Mouse (Mus musculus) MEL (cell line): Measurements from ENCODE around the gene Ahcyl1. TPM values are rescaled to one million over a fixed set of nuclear protein-coding genes. Genes with fewer than 3 reads are reported as not detected.

ENCODE experiments used
- DNase-seq: peaks from one replicate; pipeline ENCODE4 v3.0.0; 2011; ENCODE audit warnings: low read depth, low spot score
- H3K27ac ChIP-seq: 2 replicates; pipeline ENCODE4 v1.5.1; 2012; ENCODE audit warnings: low read depth, mild to moderate bottlenecking, control low read depth, low read length, moderate library complexity; ENCODE audit not compliant: control insufficient read depth
- H3K27me3 ChIP-seq, 2 experiments: fragments of 150-350 bp in 1 of 2; sonication (generic) in 1 of 2; 2 replicates each; pipeline ENCODE4 v1.6.1; 2012; ENCODE audit warnings: low read length in 2 of 2, mild to moderate bottlenecking in 2 of 2, improper control_type of control experiment in 1 of 2, moderate library complexity in 1 of 2; ENCODE audit not compliant: insufficient read depth in 2 of 2, control insufficient read depth in 1 of 2
- H3K36me3 ChIP-seq, 2 experiments: 2 replicates each; pipeline ENCODE4 v1.6.1; 2012 to 2014; ENCODE audit warnings: low read length in 2 of 2, improper control_type of control experiment in 1 of 2, inconsistent platforms in 1 of 2, mild to moderate bottlenecking in 1 of 2; ENCODE audit not compliant: insufficient read depth in 2 of 2, control insufficient read depth in 1 of 2
- H3K4me1 ChIP-seq, 2 experiments: fragments of 150-350 bp in 1 of 2; sonication (generic) in 1 of 2; 2 replicates each; pipeline ENCODE4 v1.6.1; 2012; ENCODE audit warnings: low read length in 2 of 2, improper control_type of control experiment in 1 of 2, mild to moderate bottlenecking in 1 of 2; ENCODE audit not compliant: insufficient read depth in 2 of 2, control insufficient read depth in 1 of 2
- H3K4me3 ChIP-seq, 2 experiments: fragments of 150-350 bp in 1 of 2; sonication (generic) in 1 of 2; 2 replicates each; pipeline ENCODE4 v1.5.1; 2012; ENCODE audit warnings: low read depth in 2 of 2, low read length in 2 of 2, mild to moderate bottlenecking in 2 of 2, moderate library complexity in 2 of 2, control low read depth in 1 of 2, improper control_type of control experiment in 1 of 2; ENCODE audit not compliant: control insufficient read depth in 1 of 2, insufficient read depth in 1 of 2
- H3K79me2 ChIP-seq: 2 replicates; pipeline ENCODE4 v1.6.1; 2012; ENCODE audit warnings: mild to moderate bottlenecking, low read length, moderate library complexity; ENCODE audit not compliant: control insufficient read depth, poor library complexity, insufficient read depth
- H3K9ac ChIP-seq: 2 replicates; pipeline ENCODE4 v1.6.1; 2012; ENCODE audit warnings: low read depth, mild to moderate bottlenecking, control low read depth, low read length, moderate library complexity; ENCODE audit not compliant: control insufficient read depth, poor library complexity, severe bottlenecking
- H3K9me3 ChIP-seq: fragments of 150-350 bp; sonication (generic); replicated peaks from 2 replicates; pipeline ENCODE4 v1.6.1; 2012; ENCODE audit warnings: mild to moderate bottlenecking, low read length, improper control_type of control experiment, moderate library complexity; ENCODE audit not compliant: insufficient read depth
- BHLHE40 ChIP-seq: IDR thresholded peaks from 2 replicates; pipeline ENCODE4 v1.6.1; 2012; ENCODE audit warnings: low read depth, mild to moderate bottlenecking, inconsistent platforms, low read length, improper control_type of control experiment, borderline replicate concordance
- CHD1 ChIP-seq: IDR thresholded peaks from 2 replicates; pipeline ENCODE4 v1.6.1; 2012; ENCODE audit warnings: low read depth, mild to moderate bottlenecking, inconsistent platforms, low read length, improper control_type of control experiment
- CHD2 ChIP-seq: IDR thresholded peaks from 2 replicates; pipeline ENCODE4 v1.6.1; 2011; ENCODE audit warnings: low read length, improper control_type of control experiment
- CTCF ChIP-seq, 3 experiments: IDR thresholded peaks in 2 of 3; conservative IDR thresholded peaks in 1 of 3; 2 replicates each; pipeline ENCODE4 v1.5.1; 2011 to 2012; ENCODE audit warnings: low read length in 3 of 3, low read depth in 2 of 3, mild to moderate bottlenecking in 2 of 3, improper control_type of control experiment in 1 of 3, inconsistent platforms in 1 of 3, mixed read lengths in 1 of 3, moderate library complexity in 1 of 3; ENCODE audit not compliant: control insufficient read depth in 1 of 3, insufficient read depth in 1 of 3, poor library complexity in 1 of 3, severe bottlenecking in 1 of 3
- E2F4 ChIP-seq: IDR thresholded peaks from 2 replicates; pipeline ENCODE4 v1.6.1; 2011; ENCODE audit warnings: low read depth, low read length, improper control_type of control experiment, borderline replicate concordance
- ETS1 ChIP-seq: IDR thresholded peaks from 2 replicates; pipeline ENCODE4 v1.6.1; 2012; ENCODE audit warnings: low read depth, mild to moderate bottlenecking, inconsistent platforms, low read length, improper control_type of control experiment, moderate library complexity
- KAT2A ChIP-seq: conservative IDR thresholded peaks from 2 replicates; pipeline ENCODE4 v1.6.1; 2012; ENCODE audit warnings: low read depth, low read length, improper control_type of control experiment, inconsistent platforms
- MAX ChIP-seq: IDR thresholded peaks from 2 replicates; pipeline ENCODE4 v1.6.1; 2011; ENCODE audit warnings: low read length, improper control_type of control experiment
- MYB ChIP-seq: IDR thresholded peaks from 2 replicates; pipeline ENCODE4 v1.6.1; 2011; ENCODE audit warnings: mild to moderate bottlenecking, low read depth, low read length, improper control_type of control experiment
- MYC ChIP-seq: IDR thresholded peaks from 2 replicates; pipeline ENCODE4 v1.6.1; 2011; ENCODE audit warnings: low read depth, mild to moderate bottlenecking, low read length, improper control_type of control experiment, moderate library complexity
- NELFE ChIP-seq: IDR thresholded peaks from 2 replicates; pipeline ENCODE4 v1.6.1; 2011; ENCODE audit warnings: low read depth, low read length, improper control_type of control experiment
- POLR2A ChIP-seq, 2 experiments: IDR thresholded peaks; 2 replicates each; pipeline ENCODE4 v1.6.1; 2011 to 2012; ENCODE audit warnings: low read length in 2 of 2, mild to moderate bottlenecking in 2 of 2, control low read depth in 1 of 2, improper control_type of control experiment in 1 of 2, low read depth in 1 of 2, moderate library complexity in 1 of 2; ENCODE audit not compliant: control insufficient read depth in 1 of 2, insufficient read depth in 1 of 2, poor library complexity in 1 of 2
- POLR2AphosphoS2 ChIP-seq: IDR thresholded peaks from 2 replicates; pipeline ENCODE4 v1.6.1; 2011; ENCODE audit warnings: low read length, improper control_type of control experiment
- POLR2AphosphoS5 ChIP-seq: IDR thresholded peaks from 2 replicates; pipeline ENCODE4 v1.6.1; 2012; ENCODE audit warnings: low read depth, borderline replicate concordance, mild to moderate bottlenecking, inconsistent platforms, low read length, moderate library complexity, mixed read lengths
- RAD21 ChIP-seq: IDR thresholded peaks from 2 replicates; pipeline ENCODE4 v1.6.1; 2011; ENCODE audit warnings: mild to moderate bottlenecking, low read depth, low read length, improper control_type of control experiment
- RCOR1 ChIP-seq: IDR thresholded peaks from 2 replicates; pipeline ENCODE4 v1.6.1; 2012; ENCODE audit warnings: low read depth, mild to moderate bottlenecking, inconsistent platforms, low read length, improper control_type of control experiment
- SIN3A ChIP-seq: IDR thresholded peaks from 2 replicates; pipeline ENCODE4 v1.6.1; 2012; ENCODE audit warnings: low read length, improper control_type of control experiment, inconsistent platforms
- TBP ChIP-seq: IDR thresholded peaks from 2 replicates; pipeline ENCODE4 v1.8.0; 2011; ENCODE audit warnings: low read depth, low read length, improper control_type of control experiment
- TCF12 ChIP-seq: IDR thresholded peaks from 2 replicates; pipeline ENCODE4 v1.6.1; 2014; ENCODE audit warnings: low read depth, mild to moderate bottlenecking, inconsistent platforms, low read length, improper control_type of control experiment, moderate library complexity
- UBTF ChIP-seq: IDR thresholded peaks from 2 replicates; pipeline ENCODE4 v1.6.1; 2012; ENCODE audit warnings: low read depth, mild to moderate bottlenecking, inconsistent platforms, low read length, improper control_type of control experiment, moderate library complexity, borderline replicate concordance; ENCODE audit not compliant: insufficient read depth
- USF1 ChIP-seq: IDR thresholded peaks from 2 replicates; pipeline ENCODE4 v1.6.1; 2014; ENCODE audit warnings: low read depth, mild to moderate bottlenecking, inconsistent platforms, low read length, improper control_type of control experiment, moderate library complexity
- USF2 ChIP-seq, 2 experiments: IDR thresholded peaks; 2 replicates each; pipeline ENCODE4 v1.6.1; 2011 to 2012; ENCODE audit warnings: improper control_type of control experiment in 2 of 2, low read length in 2 of 2, borderline replicate concordance in 1 of 2, inconsistent platforms in 1 of 2, low read depth in 1 of 2, mild to moderate bottlenecking in 1 of 2; ENCODE audit not compliant: insufficient read depth in 1 of 2
- ZC3H11A ChIP-seq: IDR thresholded peaks from 2 replicates; pipeline ENCODE4 v1.6.1; 2012; ENCODE audit warnings: low read depth, mild to moderate bottlenecking, inconsistent platforms, low read length, improper control_type of control experiment
- ZKSCAN1 ChIP-seq: IDR thresholded peaks from 2 replicates; pipeline ENCODE4 v1.6.1; 2012; ENCODE audit warnings: low read depth, mild to moderate bottlenecking, inconsistent platforms, low read length, improper control_type of control experiment, moderate library complexity
- ZNF384 ChIP-seq: IDR thresholded peaks from 2 replicates; pipeline ENCODE4 v1.6.1; 2012; ENCODE audit warnings: low read depth, mild to moderate bottlenecking, inconsistent platforms, low read length, improper control_type of control experiment
- polyA plus RNA-seq, 2 experiments: library from polyadenylated mRNA; stranded (reverse) in 1 of 2; unstranded in 1 of 2; fragments of >175 nt in 1 of 2; fragments of >200 nt in 1 of 2; gene quantifications; 2 replicates each; pipeline versions ENCODE4 v1.2.1 to v1.2.4; 2012; ENCODE audit warnings: low replicate concordance in 2 of 2, low read depth in 1 of 2; ENCODE audit not compliant: insufficient read length in 2 of 2, insufficient read depth in 1 of 2, missing spikeins in 1 of 2
- total RNA-seq: library from RNA; depleted of rRNA; stranded (reverse); fragments of 300-350 nt; gene quantifications from 2 replicates; pipeline ENCODE4 v1.2.3, GENCODE M21; 2012

The Ahcyl1 gene
- total and polyA plus RNA-seq, 3 experiments: 28.0 to 105 (median 104) TPM

- Histone ChIP-seq H3K36me3 (no peaks in the 10 kb centered on the region), H3K9ac (no peak overlapping the region), H3K27ac (no peak overlapping the region), H3K79me2 (no peaks in the 10 kb centered on the region), H3K9me3 (no peaks in the 10 kb centered on the region), H3K4me3 (no peak overlapping the region), H3K4me1 (no peaks in the 10 kb centered on the region), H3K27me3 (peaks cover 0 to 5% of the 10 kb centered on the region in 2 experiments; a peak in 3 of 4 replicates)
- TF ChIP-seq TBP: no peak
- no peak for TF ChIP-seq ZKSCAN1
- no peak for TF ChIP-seq POLR2A (IDR thresholded peaks at IDR 0.05; ENCODE audit: control insufficient read depth in 1 of 2, insufficient read depth in 1 of 2, low read depth in 1 of 2, low read length in 2 of 2, poor library complexity in 1 of 2)
- DNase-seq: no peak
These were observed 47.3 kb upstream of the Ahcyl1 start for GRCm38 (mm10) chr3:107743650-107744049.

DNA sequence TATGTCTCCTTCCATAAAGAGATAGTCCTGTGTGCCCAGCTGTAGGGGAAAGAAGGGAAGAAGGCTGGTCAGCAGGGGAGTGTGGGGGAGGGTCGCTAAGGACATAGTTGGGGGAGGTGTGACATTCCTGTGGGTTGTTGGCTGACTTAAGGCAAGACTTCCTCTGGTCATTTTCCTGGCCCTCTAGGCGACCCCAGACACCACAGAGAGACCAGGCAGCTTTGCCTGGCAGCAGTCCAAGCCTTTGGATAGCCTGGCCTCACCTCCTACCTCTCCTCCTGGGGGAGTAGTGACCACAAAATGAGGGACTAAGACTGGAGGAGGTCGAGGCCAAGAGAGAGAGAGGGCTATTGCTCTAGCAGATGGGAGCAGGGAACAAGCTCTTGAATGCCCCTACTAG is 46.7 kb upstream of the Ahcyl1 start:
- Histone ChIP-seq H3K4me3 (no peak overlapping the region), H3K79me2 (no peaks in the 10 kb centered on the region), H3K27me3 (peaks cover 0 to 6% of the 10 kb centered on the region in 2 experiments; a peak in 3 of 4 replicates), H3K27ac (no peak overlapping the region), H3K9me3 (no peaks in the 10 kb centered on the region), H3K36me3 (no peaks in the 10 kb centered on the region), H3K4me1 (no peaks in the 10 kb centered on the region), H3K9ac (no peak overlapping the region)
- no peak for DNase-seq
- TF ChIP-seq E2F4 (no peak), CHD1 (no peak), KAT2A (no peak), NELFE (no peak), UBTF (no peak), TCF12 (no peak), CHD2 (no peak), USF2 (IDR thresholded peaks at IDR 0.05; ENCODE audit: borderline replicate concordance in 1 of 2, insufficient read depth in 1 of 2, low read depth in 1 of 2, low read length in 2 of 2) (no peak), BHLHE40 (no peak), MYB (no peak), SIN3A (no peak)

- Histone ChIP-seq H3K27me3 (peaks cover 0 to 6% of the 10 kb centered on the region in 2 experiments; a peak in 3 of 4 replicates), H3K9ac (no peak overlapping the region), H3K79me2 (no peaks in the 10 kb centered on the region), H3K36me3 (no peaks in the 10 kb centered on the region), H3K9me3 (no peaks in the 10 kb centered on the region), H3K4me1 (no peaks in the 10 kb centered on the region), H3K4me3 (no peak overlapping the region), H3K27ac (no peak overlapping the region)
- DNase-seq: no peak
- TF ChIP-seq CHD2 (no peak), POLR2AphosphoS5 (no peak), RCOR1 (no peak), ZKSCAN1 (no peak), ZC3H11A (no peak), CTCF (IDR thresholded peaks at IDR 0.05 in 2 of 3, conservative IDR thresholded peaks at IDR 0.05 in 1 of 3; ENCODE audit: control insufficient read depth in 1 of 3, insufficient read depth in 1 of 3, low read depth in 2 of 3, low read length in 3 of 3, poor library complexity in 1 of 3, severe bottlenecking in 1 of 3) (no peak), USF1 (no peak), POLR2AphosphoS2 (no peak), SIN3A (no peak), MYC (no peak), ETS1 (no peak), MAX (no peak), RAD21 (no peak), TBP (no peak), ZNF384 (no peak)
These were observed 45.8 kb upstream of the Ahcyl1 start for GRCm38 (mm10) chr3:107742071-107742710.
